Mouse (Mus musculus): ENCODE measurements at regions not wholly inside any gene's neighbourhood (a gene's known extent, or its start where the extent isn't known, plus 50 kb on each side); places are given as distances from the start of the nearest gene placed in this dataset.

- TF ChIP-seq CTCF (IDR thresholded peaks at IDR 0.05) (no peak), EP300 (IDR thresholded peaks at IDR 0.05) (no peak)
These were observed 57.2 kb downstream of the Csf2 start for GRCm38 (mm10) chr11:54192275-54192674.

Data from lung, postnatal 0 days (tissue).